Mouse (Mus musculus) cerebellum, postnatal 10 days (tissue): ENCODE measurements around the gene Gnmt.
"Not testable (repeated sequence)": the region's sequence is repeated elsewhere in the genome, so short reads cannot be mapped to it uniquely, and the experiment has no call there.

Source experiments
- DNase-seq, 2 experiments: peaks; one replicate each; pipeline ENCODE4 v3.0.0; 2021; ENCODE audit warnings: mixed read lengths in 2 of 2

Gnmt gene

DNA sequence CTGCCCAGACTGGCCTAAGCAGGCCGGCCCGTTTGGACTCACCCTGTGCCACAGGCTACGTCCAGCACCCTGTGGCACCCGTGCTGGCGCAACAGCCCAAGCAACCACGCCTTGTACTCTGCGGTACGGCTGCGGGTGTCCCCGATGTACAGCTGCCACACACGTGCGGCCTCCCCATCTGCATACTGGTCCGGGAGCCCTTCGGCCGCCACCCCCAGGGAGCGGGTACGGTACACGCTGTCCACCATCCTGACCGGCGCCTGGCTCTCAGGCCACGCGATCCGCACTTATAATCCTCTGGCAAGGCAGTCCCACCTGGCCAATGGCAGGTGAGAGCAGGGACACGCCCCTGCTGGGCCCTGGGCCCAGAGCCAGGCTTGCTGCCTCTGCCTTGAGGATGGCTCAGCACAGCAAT, at the start of gene Gnmt:
Gnmt (minus strand) TSS at position 265 of the 415 bp plus-strand sequence.
- peak; percentile 90 to 91 for DNase-seq

GRCm38 (mm10) chr17:46776087-46776486, 47.1 kb upstream of the Gnmt start:
- DNase-seq, result no peak

- no peak for DNase-seq
These were observed 46.1 kb upstream of the Gnmt start for GRCm38 (mm10) chr17:46775070-46775469.

DNA sequence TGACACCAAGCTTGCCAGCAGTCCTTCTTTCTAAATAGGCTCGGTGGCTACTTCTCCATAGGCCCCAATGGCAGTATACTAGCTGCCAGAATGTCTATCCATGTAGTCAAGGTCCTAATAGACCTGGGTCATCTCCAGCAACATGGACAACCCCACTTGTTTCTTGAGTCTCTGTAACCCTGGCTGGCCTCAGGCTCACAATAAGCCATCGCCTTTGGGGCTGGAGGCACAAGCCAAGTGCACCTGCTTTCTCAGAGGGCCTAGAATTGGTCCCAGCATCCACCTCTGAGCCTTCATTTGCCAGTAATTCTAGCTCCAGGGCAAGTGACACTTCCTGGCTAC, 45.1 kb upstream of the Gnmt start:
- DNase-seq, result no peak

- DNase-seq, result peak; percentile 50 to 53
These were observed 44.5 kb upstream of the Gnmt start for GRCm38 (mm10) chr17:46773278-46774130.

- peak; percentile 89 to 90 for DNase-seq
These were observed 43.7 kb upstream of the Gnmt start, which contains the start of gene 2310039H08Rik for GRCm38 (mm10) chr17:46772404-46773277. TSS of gene 2310039H08Rik (plus strand) at chr17:46772635.

- no peak for DNase-seq
These were observed 43.1 kb upstream of the Gnmt start for GRCm38 (mm10) chr17:46772038-46772403.

- peak; percentile 34 to 44 for DNase-seq
These were observed 42.6 kb upstream of the Gnmt start for GRCm38 (mm10) chr17:46771616-46772015.

DNA sequence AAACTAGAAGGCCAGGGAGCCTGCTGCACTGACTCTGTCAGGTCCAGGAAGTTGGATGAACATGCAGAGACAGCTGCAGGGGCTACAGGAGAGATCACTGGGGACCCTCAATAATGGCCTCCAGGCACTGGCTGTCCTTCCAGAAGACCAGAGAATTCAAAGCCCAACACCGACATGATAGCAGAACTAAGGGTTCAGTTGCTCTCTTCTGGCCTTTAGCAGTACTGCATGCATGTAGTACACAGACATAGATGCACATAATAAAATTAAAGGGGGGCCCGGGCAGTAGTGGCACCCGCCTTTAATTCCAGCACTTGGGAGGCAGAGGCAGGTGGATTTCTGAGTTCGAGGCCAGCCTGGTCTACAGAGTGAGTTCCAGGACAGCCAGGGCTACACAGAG, 42.1 kb upstream of the Gnmt start:
- peak; percentile 15 to 49 for DNase-seq

DNA sequence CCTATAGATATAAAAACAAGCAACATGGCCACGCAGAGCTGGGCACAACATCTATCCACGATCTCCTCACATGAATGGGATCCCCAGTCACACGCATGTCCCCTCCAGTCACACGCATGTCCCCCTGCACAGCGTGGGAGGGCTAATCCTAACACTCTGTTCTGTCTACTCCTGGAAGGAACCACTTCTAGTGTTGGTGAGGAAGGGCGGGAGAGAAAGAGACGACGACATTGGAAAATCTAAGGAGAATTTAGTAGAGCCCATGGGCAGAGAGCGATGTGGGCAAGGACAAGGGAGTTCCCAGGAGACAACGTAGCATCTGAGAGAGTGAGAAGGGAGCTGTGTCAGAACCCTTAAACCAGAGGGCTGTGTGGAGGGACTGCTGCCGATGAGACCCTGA, 41.6 kb upstream of the Gnmt start:
- DNase-seq, result no peak

GRCm38 (mm10) chr17:46767868-46768267, 38.9 kb upstream of the Gnmt start:
- peak; percentile 40 to 48 for DNase-seq

GRCm38 (mm10) chr17:46764916-46765315, 35.9 kb upstream of the Gnmt start:
- not testable (repeated sequence) for DNase-seq

GRCm38 (mm10) chr17:46763544-46763943, 34.6 kb upstream of the Gnmt start, which contains the start of gene Ptcra:
TSS of gene Ptcra (minus strand) at chr17:46763712.
- no peak for DNase-seq

DNA sequence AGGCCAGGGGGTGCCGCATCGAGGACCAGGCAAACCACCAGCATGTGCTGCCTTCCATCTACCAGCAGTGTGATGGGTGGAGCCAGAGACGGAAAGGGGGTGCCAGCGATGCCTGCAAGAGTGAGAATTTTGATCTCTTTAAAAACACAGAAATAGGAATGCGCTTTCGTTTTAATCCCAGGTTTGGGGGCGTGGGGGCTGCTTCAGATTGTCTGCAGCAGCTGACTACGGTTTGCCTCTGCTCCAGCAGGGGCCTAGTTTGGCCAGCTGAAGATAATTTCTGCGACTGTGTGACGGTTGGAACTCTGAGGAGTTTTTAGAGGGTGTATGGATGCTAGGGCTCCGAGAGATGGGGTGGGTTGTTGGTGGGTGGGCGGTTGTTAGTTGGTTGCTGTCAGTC, 29.8 kb upstream of the Gnmt start:
- no peak for DNase-seq

DNA sequence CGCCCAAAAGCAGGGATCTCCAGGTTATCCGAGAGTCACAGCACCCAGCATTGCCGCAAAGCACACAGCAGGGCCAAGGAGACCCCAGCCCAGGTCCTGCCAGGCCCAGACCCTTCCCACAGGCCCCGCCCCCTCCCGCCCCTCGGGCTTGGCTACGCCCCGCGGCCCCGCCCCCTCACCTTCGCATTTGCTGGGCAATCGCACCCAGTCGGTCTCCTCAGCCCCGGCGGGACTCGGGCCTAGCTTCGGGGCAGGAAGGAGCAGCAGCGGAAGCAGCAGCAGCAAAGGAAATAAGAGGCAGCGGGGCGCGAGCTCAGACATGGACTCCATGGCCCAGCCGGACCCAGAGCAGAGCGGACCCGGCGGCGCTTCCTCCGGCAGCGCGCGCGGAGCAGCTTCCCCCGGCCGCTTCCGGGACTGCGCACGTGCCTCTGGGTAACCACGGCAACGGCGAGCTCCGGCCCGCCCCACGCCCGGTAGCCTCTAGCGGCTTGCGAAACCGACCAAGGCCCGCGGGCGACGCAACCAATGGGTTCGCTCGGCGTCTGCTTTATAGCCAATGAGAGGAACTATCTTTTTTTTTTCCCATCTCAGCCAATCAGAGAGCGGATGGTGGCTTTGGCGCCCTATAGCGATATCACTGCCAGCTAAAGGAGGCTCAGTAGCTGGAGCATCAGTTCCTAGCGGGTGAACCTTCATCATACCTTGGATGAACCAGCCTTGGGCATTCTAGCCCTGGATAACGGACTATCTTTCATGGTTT, 23.0 kb upstream of the Gnmt start, which contains the start of gene Cnpy3:
Cnpy3 (minus strand) TSS at position 421 of the 763 bp plus-strand sequence.
- peak; percentile 98 to 99 for DNase-seq

DNA sequence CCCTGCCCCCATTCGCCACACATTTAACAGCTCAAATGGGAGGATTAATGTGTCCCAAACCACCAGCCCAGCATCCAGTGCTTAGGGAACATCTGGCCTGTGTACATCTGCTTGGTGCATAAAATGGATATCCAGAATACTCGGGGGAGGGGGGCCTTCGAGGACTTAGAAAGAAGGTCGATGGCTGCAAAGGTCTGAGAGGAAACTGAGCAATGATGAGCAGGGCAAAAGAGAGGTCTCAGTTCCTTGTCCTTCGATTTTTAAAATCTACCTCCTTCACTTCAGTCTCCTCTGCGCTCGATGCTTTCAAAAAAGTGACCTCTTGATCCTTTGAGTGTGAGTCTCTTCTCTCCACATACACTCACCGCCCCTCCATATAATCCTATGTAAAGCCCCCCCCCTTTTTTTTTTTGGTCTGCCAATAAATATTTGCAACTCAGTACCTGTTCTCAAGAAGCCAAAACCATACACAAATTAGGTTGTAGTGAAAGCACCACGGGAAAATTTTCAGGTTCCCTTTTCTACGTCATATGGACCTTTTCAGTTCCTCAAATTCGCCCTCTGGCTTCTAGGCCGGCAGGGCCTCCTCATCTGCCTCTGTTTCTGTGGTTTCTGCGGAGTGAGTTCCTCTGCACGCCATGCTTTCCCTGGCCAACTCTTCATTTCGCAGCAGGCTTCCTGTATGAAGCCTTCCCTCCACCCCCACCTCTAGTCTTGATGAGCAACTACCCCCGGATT, 22.3 kb upstream of the Gnmt start:
- DNase-seq, result peak in 1 of 2 experiments; percentile 19

DNA sequence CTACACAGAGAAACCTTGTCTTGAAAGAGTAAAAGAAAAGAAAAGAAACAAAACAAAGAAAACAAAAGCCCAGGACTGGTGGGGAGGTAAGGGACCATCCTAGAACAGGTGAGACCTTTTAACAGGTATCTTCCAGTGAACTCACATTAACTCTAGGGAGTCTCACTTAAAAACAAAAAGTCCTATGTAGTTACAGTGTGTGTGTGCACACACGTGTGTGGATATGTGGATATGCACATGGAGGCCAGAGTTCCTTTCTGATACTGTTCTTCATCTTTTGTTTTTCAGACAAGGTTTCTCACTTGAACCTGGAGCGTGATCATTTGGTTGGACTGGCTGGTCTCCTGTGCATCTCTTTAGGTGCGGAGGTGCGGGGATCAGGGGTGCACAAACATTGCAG, 21.6 kb upstream of the Gnmt start:
- DNase-seq, result no peak

DNA sequence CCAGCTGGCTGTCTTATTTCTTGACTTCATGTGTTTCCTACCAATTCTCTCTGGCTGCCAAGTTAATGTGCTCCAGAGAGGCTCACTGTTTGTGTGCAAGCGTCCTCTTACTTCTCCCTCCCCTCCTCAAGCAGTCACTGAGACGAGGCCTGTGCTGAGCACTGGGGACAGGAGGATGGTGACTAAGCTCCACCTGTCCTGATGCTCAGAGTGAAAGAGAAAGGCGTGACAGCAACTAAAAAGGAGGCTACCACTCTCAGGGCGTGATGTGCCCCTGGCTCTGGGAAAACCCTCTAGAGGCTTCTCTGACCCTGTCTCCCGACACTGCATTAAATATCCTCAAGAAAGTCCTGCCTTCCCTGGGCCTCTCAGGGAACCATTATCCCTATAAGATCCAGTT, 20.3 kb upstream of the Gnmt start:
- no peak for DNase-seq

GRCm38 (mm10) chr17:46747806-46748205, 18.8 kb upstream of the Gnmt start:
- DNase-seq, result no peak

DNA sequence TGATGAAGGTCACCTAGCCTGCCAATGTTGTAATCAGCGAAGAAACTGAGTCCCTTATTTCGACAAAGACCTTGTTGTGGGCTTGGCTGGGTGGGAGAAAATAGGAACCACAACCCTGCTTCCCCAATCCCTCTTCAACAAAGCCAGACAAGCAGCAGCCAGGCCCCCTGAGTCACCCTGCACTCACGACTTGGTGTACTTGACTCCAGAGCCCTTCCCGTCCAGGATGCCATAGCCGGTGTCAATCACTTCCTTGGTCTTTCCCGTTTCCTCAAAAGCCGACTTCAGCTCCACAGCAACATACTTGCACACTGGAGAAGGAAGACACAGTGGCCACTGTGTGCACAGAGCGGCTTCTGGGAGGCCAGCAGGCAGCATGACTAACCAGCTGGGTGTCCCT, 18.3 kb upstream of the Gnmt start:
- no peak for DNase-seq

DNA sequence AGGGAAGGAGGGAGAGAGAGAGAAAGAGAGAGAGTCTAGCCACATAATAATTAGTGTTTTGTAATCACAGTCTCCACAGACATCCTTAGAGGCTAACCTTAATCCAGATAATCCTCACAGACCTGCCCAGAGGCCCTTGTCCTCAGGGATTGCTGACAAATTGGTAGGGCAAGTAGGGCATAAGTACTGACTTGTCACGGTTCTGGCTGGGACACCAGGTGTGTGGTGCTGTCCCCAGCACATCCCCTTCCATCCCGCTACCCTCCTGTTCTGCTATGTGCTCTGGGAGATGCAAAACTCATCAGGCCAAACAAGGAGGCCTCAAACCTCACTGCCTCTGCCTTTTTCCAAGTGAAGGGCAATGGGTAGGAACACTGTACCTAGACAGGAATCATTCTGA, 16.5 kb upstream of the Gnmt start:
- DNase-seq, result no peak

DNA sequence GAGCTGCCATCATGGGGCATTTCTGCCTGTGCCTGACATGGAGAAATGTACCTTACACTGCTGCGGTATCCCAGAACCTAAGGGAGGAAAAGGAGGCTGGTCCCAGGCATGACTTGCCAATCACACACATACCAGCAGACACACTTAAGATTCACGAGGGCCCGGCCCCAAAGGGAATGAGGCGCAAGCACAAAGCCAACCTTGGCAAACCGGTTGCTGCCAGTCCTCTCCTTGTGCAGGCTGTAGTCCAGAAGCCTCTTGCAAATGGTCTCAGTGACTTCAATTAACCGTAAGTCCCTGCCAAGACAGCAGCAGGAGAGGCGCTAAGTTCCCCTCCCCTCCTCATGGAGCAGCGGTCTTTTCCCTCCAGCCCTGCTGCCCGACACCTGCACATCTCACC, 14.0 kb upstream of the Gnmt start:
- DNase-seq, result peak; percentile 29 to 30
